Mouse (Mus musculus) intestine, embryonic 14.5 days (tissue): ENCODE measurements around the gene Prr5l. TPM values are rescaled to one million over a fixed set of nuclear protein-coding genes. Genes with fewer than 3 reads are reported as not detected.
"Not testable (repeated sequence)": the region's sequence is repeated elsewhere in the genome, so short reads cannot be mapped to it uniquely, and the experiment has no call there.

Experiments used
- ATAC-seq: fragments of 200-750 bp; cut with Nextera tagmentation; replicated peaks from 2 replicates; pipeline ENCODE4 v1.8.0; 2017; ENCODE audit warnings: low read depth, moderate number of reproducible peaks, moderate TSS enrichment, moderate library complexity; ENCODE audit not compliant: low FRiP score, low TSS enrichment
- DNase-seq: peaks from one replicate; pipeline ENCODE4 v3.0.0-alpha.2; 2018; ENCODE audit warnings: low spot score
- H3K27ac ChIP-seq: fragments of 300-500 bp; sonication (generic); 2 replicates; pipeline ENCODE4 v1.5.1; 2014; ENCODE audit warnings: low read depth, mild to moderate bottlenecking, control low read depth
- H3K27me3 ChIP-seq: fragments of 300-500 bp; sonication (generic); replicated peaks from 2 replicates; pipeline ENCODE4 v1.6.1; 2014; ENCODE audit warnings: low read length, control low read depth; ENCODE audit not compliant: control insufficient read depth, insufficient read depth
- H3K36me3 ChIP-seq: fragments of 300-500 bp; sonication (generic); 2 replicates; pipeline ENCODE4 v1.6.1; 2014; ENCODE audit warnings: low read length, control low read depth; ENCODE audit not compliant: control insufficient read depth, insufficient read depth
- H3K4me1 ChIP-seq: fragments of 300-500 bp; sonication (generic); replicated peaks from 2 replicates; pipeline ENCODE4 v1.6.1; 2014; ENCODE audit warnings: low read length, control low read depth, mixed read lengths; ENCODE audit not compliant: control insufficient read depth, insufficient read depth
- H3K4me2 ChIP-seq: fragments of 300-500 bp; sonication (generic); 2 replicates; pipeline ENCODE4 v1.6.1; 2014; ENCODE audit warnings: low read length
- H3K4me3 ChIP-seq: fragments of 300-500 bp; sonication (generic); 2 replicates; pipeline ENCODE4 v1.5.1; 2014; ENCODE audit warnings: low read depth, low read length, control low read depth, mixed read lengths
- H3K9ac ChIP-seq: fragments of 300-500 bp; sonication (generic); 2 replicates; pipeline ENCODE4 v1.6.1; 2014; ENCODE audit warnings: mild to moderate bottlenecking, low read length
- H3K9me3 ChIP-seq: fragments of 300-500 bp; sonication (generic); 2 replicates; pipeline ENCODE4 v1.6.1; 2016; ENCODE audit warnings: low read length, control low read depth; ENCODE audit not compliant: control insufficient read depth
- WGBS: fragments of 180-500 bp; shearing (Covaris S2); extraction: QIAGEN DNeasy Blood & Tissue Kit; methylation state at CpG from one replicate; pipeline ENCODE4 v1.1.7; 2014; 5-methylcytosine and 5-hydroxymethylcytosine counted together
- polyA plus RNA-seq: library from polyadenylated mRNA; unstranded; fragments of >200 nt; fragmentation: Nextera tagmentation; extraction: Ambion mirVana; gene quantifications from 2 replicates; pipeline ENCODE4 v1.2.1, GENCODE M21; 2014

Gene Prr5l
- polyA plus RNA-seq, 1 experiment from 2014 or later = 11.3 TPM

GRCm38 (mm10) chr2:101756069-101756753 lies 126.6 kb downstream of the Prr5l start:
- ATAC-seq (no peak), DNase-seq (no peak)
- WGBS = 53% methylated on average over 7 of the region's 7 CpGs
- Histone ChIP-seq H3K4me3 (no peak overlapping the region), H3K36me3 (no peaks in the 10 kb centered on the region), H3K27ac (no peak overlapping the region), H3K9ac (no peak overlapping the region), H3K9me3 (no peaks in the 10 kb centered on the region), H3K27me3 (no peaks in the 10 kb centered on the region), H3K4me2 (no peak overlapping the region), H3K4me1 (peaks cover 10% of the 10 kb centered on the region)

GRCm38 (mm10) chr2:101754939-101755555 lies 127.8 kb downstream of the Prr5l start:
- H3K36me3 ChIP-seq = no peaks in the 10 kb centered on the region
- H3K4me2 ChIP-seq = peak overlapping the region; percentile 36
- 10% methylated on average over 11 of the region's 11 CpGs for WGBS

DNA sequence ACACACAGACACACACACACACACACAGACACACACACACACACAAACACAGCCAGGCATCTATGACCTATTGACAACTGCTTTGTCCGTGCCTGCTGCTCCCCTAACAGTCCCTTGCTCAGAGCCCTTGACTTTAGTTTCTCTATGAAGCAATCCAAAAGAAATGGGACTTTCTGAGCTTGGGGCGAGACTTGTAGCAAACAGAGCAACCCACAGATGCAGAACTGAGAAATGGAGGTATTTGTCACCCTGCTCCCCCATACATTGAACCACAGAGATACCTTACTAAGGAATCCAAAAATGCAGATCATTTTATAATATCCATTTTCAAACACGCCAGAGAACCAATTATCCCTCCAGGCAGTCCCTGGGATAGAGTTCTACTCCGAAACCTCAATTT lies 128.4 kb downstream of the Prr5l start:
- ATAC-seq = no peak
- no peak for DNase-seq
- 69% methylated on average over 4 of the region's 4 CpGs for WGBS

More at GRCm38 (mm10) chr2:101754939-101755555, 127.8 kb downstream of the Prr5l start:
- H3K9ac ChIP-seq = no peak overlapping the region
- H3K27ac ChIP-seq = no peak overlapping the region
- DNase-seq (no peak), ATAC-seq (0 out of 2 replicates have a peak, but pooled peaks have one; percentile 26)
- H3K4me1 ChIP-seq = peaks cover 13% of the 10 kb centered on the region
- H3K4me3 ChIP-seq = no peak overlapping the region
- H3K27me3 ChIP-seq = no peaks in the 10 kb centered on the region
- no peaks in the 10 kb centered on the region for H3K9me3 ChIP-seq

GRCm38 (mm10) chr2:101752979-101753378 lies 129.8 kb downstream of the Prr5l start:
- DNase-seq (no peak), ATAC-seq (no peak)
- H3K4me2 ChIP-seq = no peak overlapping the region
- 98% methylated on average over 6 of the region's 6 CpGs for WGBS
- no peak overlapping the region for H3K4me3 ChIP-seq
- no peak overlapping the region for H3K27ac ChIP-seq
- no peak overlapping the region for H3K9ac ChIP-seq
- H3K4me1 ChIP-seq = peaks cover 13% of the 10 kb centered on the region
- H3K27me3 ChIP-seq = no peaks in the 10 kb centered on the region
- H3K9me3 ChIP-seq = no peaks in the 10 kb centered on the region
- no peaks in the 10 kb centered on the region for H3K36me3 ChIP-seq

More for the DNA sequence above, 128.4 kb downstream of the Prr5l start:
- H3K27me3 ChIP-seq = no peaks in the 10 kb centered on the region
- H3K4me2 ChIP-seq = no peak overlapping the region
- no peak overlapping the region for H3K4me3 ChIP-seq
- no peak overlapping the region for H3K9ac ChIP-seq
- H3K4me1 ChIP-seq = peaks cover 13% of the 10 kb centered on the region
- H3K27ac ChIP-seq = no peak overlapping the region
- H3K9me3 ChIP-seq = no peaks in the 10 kb centered on the region
- H3K36me3 ChIP-seq = no peaks in the 10 kb centered on the region

- Histone ChIP-seq H3K36me3 (no peaks in the 10 kb centered on the region), H3K4me1 (peaks cover 13% of the 10 kb centered on the region), H3K27ac (no peak overlapping the region), H3K9me3 (no peaks in the 10 kb centered on the region), H3K4me3 (no peak overlapping the region), H3K27me3 (no peaks in the 10 kb centered on the region), H3K4me2 (no peak overlapping the region), H3K9ac (no peak overlapping the region)
- no peak for ATAC-seq
- WGBS = 74% methylated on average over 7 of the region's 7 CpGs
- DNase-seq = no peak
These were observed 130.4 kb downstream of the Prr5l start for GRCm38 (mm10) chr2:101752402-101752801.

GRCm38 (mm10) chr2:101751236-101751922 lies 131.4 kb downstream of the Prr5l start:
- WGBS = 19% methylated on average over 4 of the region's 4 CpGs
- no peaks in the 10 kb centered on the region for H3K27me3 ChIP-seq
- no peak overlapping the region for H3K9ac ChIP-seq
- H3K36me3 ChIP-seq = no peaks in the 10 kb centered on the region
- no peak overlapping the region for H3K27ac ChIP-seq
- no peak; the same call in 1 of the 2 replicates for ATAC-seq
- H3K4me2 ChIP-seq = no peak overlapping the region
- DNase-seq = no peak
- peaks cover 13% of the 10 kb centered on the region for H3K4me1 ChIP-seq
- H3K9me3 ChIP-seq = no peaks in the 10 kb centered on the region
- no peak overlapping the region for H3K4me3 ChIP-seq

DNA sequence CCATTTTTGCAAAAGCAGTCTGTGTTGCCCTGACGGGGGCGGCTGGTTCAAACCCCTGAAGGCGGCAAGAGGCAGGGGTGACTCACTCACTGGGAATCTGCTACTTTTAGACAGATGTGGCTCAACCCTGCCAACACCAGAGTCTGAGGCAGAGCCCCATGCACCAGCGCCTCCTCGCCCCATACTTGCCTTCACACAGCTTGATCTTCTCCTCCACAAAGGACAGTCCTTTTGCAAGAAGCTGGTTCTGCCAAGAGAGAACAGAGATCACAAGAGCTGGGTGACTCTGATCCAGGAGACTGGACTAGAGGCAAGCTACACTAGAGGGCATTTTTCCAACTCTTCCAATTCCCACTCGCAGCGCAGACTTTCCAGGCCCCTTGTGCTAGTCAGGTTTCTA lies 136.3 kb downstream of the Prr5l start:
- peaks cover 6% of the 10 kb centered on the region; the same call in 1 of the 2 replicates for H3K4me1 ChIP-seq
- no peaks in the 10 kb centered on the region; the same call in 1 of the 2 replicates for H3K36me3 ChIP-seq
- ATAC-seq (no peak), DNase-seq (no peak)
- no peak overlapping the region for H3K4me3 ChIP-seq
- 90% methylated on average over 7 of the region's 7 CpGs for WGBS
- no peak overlapping the region for H3K9ac ChIP-seq
- H3K27me3 ChIP-seq = no peaks in the 10 kb centered on the region
- H3K9me3 ChIP-seq = no peaks in the 10 kb centered on the region
- no peak overlapping the region for H3K4me2 ChIP-seq
- H3K27ac ChIP-seq = no peak overlapping the region

- ATAC-seq, H3K4me2 ChIP-seq, H3K9ac ChIP-seq, DNase-seq, H3K27ac ChIP-seq, H3K4me3 ChIP-seq, H3K4me1 ChIP-seq, H3K9me3 ChIP-seq, H3K36me3 ChIP-seq, H3K27me3 ChIP-seq: not testable (repeated sequence)
- WGBS = no CpG with 5 or more reads among the region's 2 CpGs
These were observed 137.2 kb downstream of the Prr5l start for GRCm38 (mm10) chr2:101745656-101746055.
